Mouse (Mus musculus): ENCODE data around the gene Syt5.

The Syt5 gene

DNA sequence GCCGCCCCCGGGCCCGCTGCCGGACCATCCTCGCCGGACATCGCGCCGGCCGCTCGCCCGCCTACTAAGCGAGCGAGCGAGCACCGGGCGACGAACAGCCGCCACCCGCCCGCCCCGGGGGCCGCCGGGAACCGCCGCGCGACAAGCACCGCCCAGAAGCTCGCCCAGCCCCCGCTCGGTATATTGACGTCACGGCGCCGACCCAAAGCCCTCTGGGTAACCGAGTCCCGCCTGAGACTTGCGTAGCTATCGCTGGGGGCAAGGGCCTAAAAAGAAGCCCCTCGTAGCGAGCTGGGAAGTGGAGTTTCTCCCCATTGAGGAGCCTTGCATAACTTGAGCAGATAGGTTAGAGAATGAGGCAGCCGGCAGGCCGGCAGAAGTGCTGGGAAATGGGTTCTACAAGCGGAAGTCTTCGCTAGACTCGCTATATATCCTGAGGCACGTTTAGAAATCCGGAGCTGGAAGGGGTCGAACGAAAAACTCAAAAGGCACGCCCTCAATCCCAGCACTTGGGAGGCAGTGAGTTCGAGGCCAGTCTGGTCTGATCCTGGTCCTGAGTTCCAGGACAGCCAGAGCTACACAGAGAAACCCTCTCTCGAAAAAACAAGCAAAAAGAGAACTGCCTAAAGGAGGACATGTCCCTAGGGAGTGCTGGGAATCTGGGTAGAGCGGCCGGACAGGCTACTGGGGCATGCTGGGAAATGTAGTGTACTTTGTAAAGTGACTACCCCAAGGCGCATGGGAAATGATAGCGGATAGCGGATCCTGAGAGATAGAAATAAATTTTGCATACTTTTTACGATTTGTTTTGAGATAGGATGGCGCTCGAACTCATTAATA, 45.6 kb downstream of the Syt5 start, which contains the start of gene Ppp1r12c:
TSS of gene Ppp1r12c (minus strand) at position 123 of the 840 bp plus-strand sequence.
- DNase-seq (ENCODE audit: low read depth, low spot score): peak; percentile 86

DNA sequence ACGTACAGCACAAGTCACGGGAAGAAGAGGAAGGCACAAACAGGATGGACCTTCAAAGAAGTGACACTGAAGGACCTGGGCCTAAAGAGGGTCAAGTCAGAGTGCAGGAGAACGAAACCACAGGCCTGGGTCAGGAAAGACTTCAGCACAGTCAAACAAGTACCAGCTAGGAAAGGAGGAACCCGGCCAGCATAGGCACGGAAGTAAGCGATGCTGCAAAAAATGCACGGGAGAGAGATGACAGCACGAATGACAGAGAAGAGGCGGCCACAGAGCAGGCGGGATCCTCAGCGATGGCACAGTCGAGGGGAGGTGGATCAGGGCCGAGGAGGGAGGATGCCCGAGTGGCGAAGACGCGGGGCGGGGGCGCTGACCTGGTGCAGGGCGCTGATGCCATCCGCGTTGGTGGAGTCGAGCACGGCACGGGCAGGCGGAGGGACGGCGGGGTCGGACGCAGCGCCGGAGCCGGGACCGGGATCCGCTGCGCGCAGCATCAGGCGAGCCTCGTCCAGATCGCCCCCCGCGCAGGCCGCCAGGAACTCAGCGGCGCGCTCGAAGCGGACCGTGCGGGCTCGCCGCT, 46.4 kb downstream of the Syt5 start:
- no peak for DNase-seq (ENCODE audit: low read depth, low spot score)

DNA sequence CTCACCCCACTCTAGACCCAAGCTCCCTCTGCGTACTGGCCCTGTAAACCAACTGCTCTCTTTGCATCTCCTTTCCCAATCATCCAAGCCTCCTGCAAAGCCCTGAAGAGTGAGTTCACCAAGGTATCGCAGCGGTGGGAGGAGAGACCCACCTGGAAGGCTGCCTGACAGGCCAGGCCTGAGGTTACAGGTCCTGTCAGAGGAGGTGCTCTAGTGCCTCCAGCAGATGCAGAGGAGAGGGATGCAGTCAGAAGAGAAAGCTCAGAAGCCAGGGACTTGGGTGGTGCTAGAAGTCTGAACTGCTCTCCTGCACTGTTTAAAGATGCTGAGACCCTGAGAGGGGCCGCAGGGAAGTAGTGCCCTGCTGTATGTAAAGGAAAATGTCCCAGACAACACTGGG, 48.3 kb downstream of the Syt5 start:
- no peak for DNase-seq (ENCODE audit: low read depth, low spot score)

DNA sequence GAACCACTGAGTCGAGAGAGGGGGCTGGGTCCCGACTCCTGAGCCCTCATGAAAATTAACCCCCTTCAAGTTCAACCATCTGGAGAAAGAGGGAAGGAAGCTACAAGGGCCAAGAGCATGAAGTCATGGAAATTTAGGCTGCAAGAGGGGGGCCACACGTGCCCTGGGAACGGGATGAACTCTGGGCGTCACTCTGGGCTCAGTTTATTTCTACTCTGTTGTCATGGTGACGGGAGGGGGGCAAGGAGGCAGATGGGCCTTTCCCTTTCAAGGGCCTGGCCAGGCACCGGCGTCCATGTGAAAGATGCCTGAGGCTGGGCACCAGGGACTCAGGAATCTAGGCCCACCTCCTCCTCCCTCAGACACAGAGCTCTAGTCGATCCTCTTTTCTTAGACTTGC, 49.1 kb downstream of the Syt5 start:
- no peak for DNase-seq (ENCODE audit: low read depth, low spot score)

DNA sequence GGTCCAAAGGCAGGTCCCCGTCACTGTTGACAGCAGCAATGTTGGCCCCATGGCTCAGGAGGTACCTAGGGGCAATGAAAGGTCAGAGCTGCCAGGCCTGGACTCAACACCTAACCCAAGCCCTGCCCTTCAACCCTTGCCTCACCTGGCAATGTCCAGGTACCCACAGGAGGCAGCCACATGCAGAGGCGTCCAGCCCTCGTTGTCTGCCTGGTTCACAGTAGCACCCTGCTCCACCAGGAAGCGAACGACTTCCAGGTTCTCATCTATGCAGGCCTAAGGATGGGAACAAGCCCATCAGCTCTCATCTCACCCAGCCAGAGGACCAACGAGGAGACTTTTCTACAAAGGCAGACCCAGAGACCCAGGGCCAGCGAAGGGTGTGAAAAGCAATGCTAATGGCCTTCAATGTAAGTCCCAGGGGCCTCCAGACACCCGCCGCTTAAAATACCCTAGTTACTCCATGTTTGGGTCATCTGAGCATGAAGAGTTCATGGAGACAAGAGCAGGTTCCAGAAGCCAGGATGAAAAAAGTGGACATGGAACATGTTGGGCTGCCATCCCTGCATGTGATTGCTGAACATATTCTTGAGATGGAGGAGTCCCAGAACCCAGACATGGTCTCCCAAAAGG, 50.0 kb downstream of the Syt5 start:
- DNase-seq (ENCODE audit: low read depth, low spot score): no peak

DNA sequence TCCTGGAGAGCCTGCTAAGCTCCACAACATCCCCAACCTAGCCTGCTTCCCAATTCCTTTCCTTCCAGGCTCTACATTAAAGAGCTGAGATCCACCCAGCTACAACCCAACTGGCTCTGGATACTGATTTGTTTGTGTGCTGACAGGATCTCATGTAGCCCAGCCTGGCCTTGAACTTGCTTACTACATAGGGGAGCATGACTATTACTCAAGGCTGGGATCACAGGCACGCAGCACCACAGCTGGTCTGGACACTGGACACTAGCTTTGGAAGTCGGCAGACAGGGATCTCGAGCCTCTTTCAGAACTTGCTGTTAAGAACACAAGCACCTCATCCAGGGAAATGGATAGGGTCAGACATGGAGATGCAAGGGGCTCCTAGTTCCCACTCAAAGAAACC, 50.9 kb downstream of the Syt5 start:
- DNase-seq (ENCODE audit: low read depth, low spot score): no peak

DNA sequence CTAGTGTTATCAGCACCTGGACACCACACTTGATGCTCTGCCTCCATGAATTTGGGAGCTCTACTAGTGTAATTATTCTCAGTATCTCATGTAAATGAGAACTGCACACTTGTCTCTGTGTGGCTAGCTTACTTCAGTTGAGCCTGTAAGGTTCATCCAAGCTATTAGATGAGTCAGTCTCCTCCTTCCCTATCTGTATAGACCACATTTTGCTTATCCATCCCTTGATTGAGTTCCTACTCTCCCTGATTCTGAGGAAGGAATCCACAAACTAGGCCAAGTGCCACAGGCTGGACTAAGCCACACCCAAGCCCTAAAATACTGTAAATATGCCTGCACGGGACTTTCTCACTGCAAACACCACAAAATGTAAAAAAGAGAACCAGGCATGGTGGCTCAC, 53.4 kb downstream of the Syt5 start:
- DNase-seq (ENCODE audit: low read depth, low spot score): no peak

DNA sequence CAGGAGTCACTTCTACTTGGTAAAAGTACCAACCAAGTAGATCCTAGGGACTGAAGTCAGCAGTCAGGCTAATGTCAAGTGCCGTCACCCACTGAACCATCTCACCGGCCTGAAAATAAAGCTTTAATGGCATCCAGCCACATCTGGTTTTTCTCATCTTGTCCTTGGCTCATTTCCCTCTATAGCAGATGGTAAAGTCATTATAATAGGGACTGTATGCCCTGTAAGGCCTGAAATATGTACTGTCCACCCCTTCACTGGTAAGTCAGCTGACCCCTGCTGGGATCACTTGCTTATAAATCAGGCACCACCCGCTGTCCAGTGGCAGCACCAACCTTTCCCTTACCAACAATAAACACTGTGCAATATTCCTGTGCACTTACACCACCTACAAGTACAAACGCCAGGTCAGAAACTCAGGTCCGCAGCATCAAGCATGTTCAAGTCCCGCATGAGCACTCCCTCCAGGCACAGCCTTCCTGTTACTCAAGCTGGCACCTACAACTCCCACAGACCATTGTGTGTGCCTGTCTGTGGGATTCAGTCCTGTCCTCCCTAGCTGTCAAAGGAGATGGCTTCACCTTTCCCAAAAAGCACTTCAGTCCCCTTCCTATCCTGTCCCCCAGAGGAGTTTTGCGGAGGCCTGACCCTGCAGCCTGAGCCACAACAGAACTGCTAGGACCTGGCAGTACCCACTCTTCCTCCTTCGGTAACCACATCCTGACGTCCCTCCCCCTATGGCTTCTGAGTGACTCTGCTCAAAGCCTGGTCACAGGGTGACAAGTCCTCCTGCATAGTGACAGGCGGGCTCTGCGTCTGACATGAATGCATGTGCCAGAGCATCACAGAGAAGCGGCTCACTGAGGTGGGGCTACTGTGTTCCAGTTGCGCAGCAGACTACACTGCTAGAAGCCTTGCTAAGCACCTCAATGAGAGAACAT, 54.8 kb downstream of the Syt5 start:
- DNase-seq (ENCODE audit: low read depth, low spot score): no peak

DNA sequence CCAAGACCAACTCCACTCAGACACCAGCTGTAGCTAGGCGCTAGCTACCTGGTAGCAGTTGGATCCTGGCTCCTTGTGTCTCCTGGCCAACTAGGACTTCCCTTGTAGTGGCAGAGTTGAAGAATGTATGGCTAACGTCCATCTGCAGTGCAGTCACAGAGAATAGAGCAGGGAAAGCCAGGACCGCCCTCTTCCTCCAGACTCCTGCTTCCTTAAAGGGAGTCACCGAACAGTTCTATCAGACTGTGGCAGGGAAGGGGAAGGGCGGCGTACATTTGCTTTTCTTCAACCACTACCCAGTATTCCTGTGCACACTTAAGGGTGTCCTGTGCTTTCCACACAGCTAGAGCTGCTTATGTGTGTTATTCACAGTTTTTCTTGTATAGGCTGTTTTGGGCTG, 56.0 kb downstream of the Syt5 start:
- no peak for DNase-seq (ENCODE audit: low read depth, low spot score)

Measured in embryo, embryonic 11.5 days (tissue).